Mouse (Mus musculus) E14TG2a.4 (cell line): ENCODE measurements around the gene Mamstr.

Source experiments
- CTCF ChIP-seq: conservative IDR thresholded peaks from 2 replicates; pipeline ENCODE4 v1.5.1; 2014; ENCODE audit warnings: low read length
- POU5F1 ChIP-seq: IDR thresholded peaks from 2 replicates; pipeline ENCODE4 v1.6.1; 2014; ENCODE audit warnings: low read length, borderline replicate concordance

- TF ChIP-seq CTCF (no peak), POU5F1 (no peak)
Observed at GRCm38 (mm10) chr7:45597013-45597412, 42.8 kb upstream of the Mamstr start.
